ENCODE assay signal across 15 mouse cellular contexts in the genomic region with DNA sequence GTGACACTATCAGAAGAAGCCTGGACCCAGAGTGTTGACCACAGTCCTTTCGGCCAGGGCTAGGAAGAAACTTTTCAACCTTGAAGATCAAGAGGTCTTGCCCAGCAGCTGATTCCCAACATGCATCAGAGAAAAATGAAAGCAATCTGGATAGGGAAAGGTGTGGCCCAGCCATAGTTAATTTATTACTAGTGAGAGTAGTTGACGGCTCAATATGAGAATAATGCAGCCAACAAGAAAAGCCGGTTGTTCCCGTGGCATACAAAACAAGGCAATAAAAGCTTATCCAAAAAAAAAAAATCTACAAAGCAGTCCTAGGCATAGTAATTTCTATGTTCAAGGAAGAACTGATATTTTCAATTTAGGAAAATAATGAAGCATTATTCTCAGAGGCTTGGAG. TPM values are rescaled to one million over a fixed set of nuclear protein-coding genes. Genes with fewer than 3 reads are reported as not detected.
"Had no signal": no experiment of that assay in that cellular context is flagged by ENCODE, and none has a peak within 500 bp of the region (broad histone marks: within the 10 kb centered on the region; RNA-seq: fewer than 3 reads in every experiment).

No protein-coding gene starts in this region.

- ATAC-seq: liver, postnatal 0 days; midbrain, embryonic 15.5 days had no signal

- H3K9me3 ChIP-seq: liver, embryonic 13.5 days; lung, embryonic 15.5 days; midbrain, embryonic 15.5 days; neural tube, embryonic 13.5 days; stomach, embryonic 15.5 days had no signal

- H3K27me3 ChIP-seq: liver, embryonic 13.5 days; lung, embryonic 15.5 days; megakaryocyte, embryonic 14.5 days; midbrain, embryonic 15.5 days; neural tube, embryonic 13.5 days; stomach, embryonic 15.5 days had no signal

- H3K9ac ChIP-seq: hindbrain, embryonic 14.5 days; liver, embryonic 13.5 days; liver, postnatal 0 days; lung, embryonic 15.5 days; midbrain, embryonic 15.5 days; neural tube, embryonic 13.5 days; stomach, embryonic 15.5 days had no signal

- H3K4me1 ChIP-seq: liver, embryonic 13.5 days; lung, embryonic 15.5 days; megakaryocyte, embryonic 14.5 days; midbrain, embryonic 15.5 days; neural tube, embryonic 13.5 days; stomach, embryonic 15.5 days had no signal

- H3K4me3 ChIP-seq: liver, embryonic 13.5 days; lung, embryonic 15.5 days; megakaryocyte, embryonic 14.5 days; midbrain, embryonic 15.5 days; neural tube, embryonic 13.5 days; stomach, embryonic 15.5 days had no signal

- H3K27ac ChIP-seq: hindbrain, embryonic 14.5 days; liver, embryonic 13.5 days; lung, embryonic 15.5 days; macrophage; midbrain, embryonic 15.5 days; neural tube, embryonic 13.5 days; stomach, embryonic 15.5 days had no signal

- DNase-seq: liver; liver, embryonic 13.5 days; liver, postnatal 0 days; lung, postnatal 14 days; retina, postnatal 1 day; right cerebral cortex, postnatal 4 days had no signal

- H3K4me2 ChIP-seq: hindbrain, embryonic 14.5 days; liver, embryonic 13.5 days; lung, embryonic 15.5 days; midbrain, embryonic 11.5 days; midbrain, embryonic 15.5 days; neural tube, embryonic 13.5 days; stomach, embryonic 15.5 days had no signal

- H3K36me3 ChIP-seq: liver, embryonic 13.5 days; lung, embryonic 15.5 days; midbrain, embryonic 15.5 days; neural tube, embryonic 13.5 days; stomach, embryonic 15.5 days had no signal

RNA-seq across cellular contexts. Expression of a gene that starts 16.5 kb away (rescaled TPM):
- total RNA-seq: monocyte, adult 5-6 weeks had no signal
